Mouse (Mus musculus) fat pad, adult 2 months (tissue): ENCODE measurements around the gene Zfp536.
"Not testable (repeated sequence)": the region's sequence is repeated elsewhere in the genome, so short reads cannot be mapped to it uniquely, and the experiment has no call there.

ENCODE experiments used
- DNase-seq: peaks from one replicate; pipeline ENCODE4 v3.0.0-alpha.2; 2011; ENCODE audit warnings: low read depth, low spot score; ENCODE audit errors: extremely low read depth

The Zfp536 gene

DNA sequence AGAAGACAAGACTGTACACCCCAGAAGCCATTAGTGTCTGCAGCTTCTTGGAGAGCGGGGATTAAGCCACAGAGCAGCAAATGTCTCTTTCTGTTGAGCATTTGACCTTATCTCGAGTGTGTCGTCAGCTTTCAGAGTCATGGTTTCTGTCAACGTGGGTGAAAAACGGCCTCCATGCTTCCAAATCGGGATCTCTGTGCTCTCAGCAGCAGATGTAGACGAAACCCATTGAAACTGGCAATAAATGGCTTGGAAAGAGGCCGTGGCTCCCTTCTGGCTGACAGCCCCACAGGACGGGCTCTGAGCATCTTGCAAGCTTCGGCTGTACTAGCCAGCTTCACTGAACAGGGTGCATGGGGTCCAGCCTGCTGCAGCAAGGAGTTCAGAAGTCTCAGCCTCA is 159.1 kb downstream of the Zfp536 start:
- no peak for DNase-seq

DNA sequence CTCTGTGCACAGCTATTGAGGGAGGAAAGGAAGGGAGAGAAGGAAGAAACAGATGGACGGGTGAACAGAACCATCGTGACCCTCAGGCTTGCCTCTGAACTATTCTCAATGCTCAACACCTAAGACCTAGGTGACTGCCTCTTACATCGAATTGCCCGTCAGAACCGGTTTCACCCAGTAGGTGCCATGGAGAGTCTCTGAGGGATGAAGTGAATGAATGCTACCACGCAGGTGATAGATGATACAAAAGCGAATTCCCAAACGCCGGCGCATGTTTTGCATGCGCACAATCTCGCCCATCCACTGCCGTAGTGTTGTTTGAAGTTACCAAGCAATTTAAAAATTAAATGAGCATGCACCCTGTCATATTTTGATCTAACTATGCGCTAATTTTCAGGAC is 164.9 kb downstream of the Zfp536 start:
- no peak for DNase-seq

DNA sequence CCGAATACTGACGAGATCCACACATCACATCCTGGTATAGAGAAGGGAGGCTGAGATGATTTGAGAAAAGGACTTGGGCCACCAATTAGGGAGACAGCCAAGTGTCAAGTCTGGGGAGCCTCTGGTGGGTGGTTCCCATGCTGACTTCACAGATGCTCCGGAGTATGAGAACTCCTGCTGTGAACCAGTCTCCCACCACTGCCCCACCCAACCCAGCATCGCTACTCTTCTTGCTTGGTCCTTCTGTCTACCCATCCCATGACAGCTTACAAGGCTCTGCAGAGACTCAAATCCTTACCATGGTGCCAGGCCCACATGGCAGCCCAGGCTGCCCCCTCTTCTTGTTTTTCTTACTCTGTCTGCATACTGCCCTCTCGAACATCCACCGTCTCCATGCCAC is 165.5 kb downstream of the Zfp536 start:
- no peak for DNase-seq

GRCm38 (mm10) chr7:37606472-37606871 is 167.0 kb downstream of the Zfp536 start:
- DNase-seq = no peak

GRCm38 (mm10) chr7:37603525-37603909 is 169.9 kb downstream of the Zfp536 start:
- not testable (repeated sequence) for DNase-seq

DNA sequence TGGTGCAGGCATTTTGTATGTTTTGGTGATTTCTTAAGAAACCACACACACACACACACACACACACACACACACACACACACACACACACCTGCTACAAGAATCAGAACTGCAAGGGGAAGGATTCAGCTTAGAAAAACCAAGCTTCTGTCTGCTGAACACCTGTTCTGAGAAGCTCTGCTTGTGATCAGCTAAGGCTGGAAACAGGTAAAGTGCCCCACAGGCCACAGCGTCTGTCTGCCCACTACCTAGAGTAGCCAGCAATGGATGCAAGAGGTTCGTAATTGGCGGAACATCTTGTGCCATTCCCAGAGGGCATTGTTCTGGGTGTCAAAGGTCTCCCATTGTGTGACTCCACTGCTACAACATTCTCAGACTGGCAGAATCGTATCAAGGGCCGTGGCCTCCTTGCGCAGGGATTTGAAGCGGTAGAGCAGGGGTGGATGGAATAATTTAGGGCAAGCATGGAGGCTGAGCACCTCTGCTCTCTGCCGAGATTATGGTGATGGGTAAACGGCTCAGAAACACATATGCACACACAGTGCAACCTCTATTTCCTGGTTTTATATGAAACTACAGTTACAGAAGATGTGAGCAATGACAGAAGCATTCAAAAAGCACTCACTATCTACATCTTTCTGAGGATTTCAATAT is 170.4 kb downstream of the Zfp536 start:
- no peak for DNase-seq

- no peak for DNase-seq
These were observed 173.1 kb downstream of the Zfp536 start for GRCm38 (mm10) chr7:37600318-37600717.

GRCm38 (mm10) chr7:37594211-37595030 is 179.0 kb downstream of the Zfp536 start:
- DNase-seq = no peak

DNA sequence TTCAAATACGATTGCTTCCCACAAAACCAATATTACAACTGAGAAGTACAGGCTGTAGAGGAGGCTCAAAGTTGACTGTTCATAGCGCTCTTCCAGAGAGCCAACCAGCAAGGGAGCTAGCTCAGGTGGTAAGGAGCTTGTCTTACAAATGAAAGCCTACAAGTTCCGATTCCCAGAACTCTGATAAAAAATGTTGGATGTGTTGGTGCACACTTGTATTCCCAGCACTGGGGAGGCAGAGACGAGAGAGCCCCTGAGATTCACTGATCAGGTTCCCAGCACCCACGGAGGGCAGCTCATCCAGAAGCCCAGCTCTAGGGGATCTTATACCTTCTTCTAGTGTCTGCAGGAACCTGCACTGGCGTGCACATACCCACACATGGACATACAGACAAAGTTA is 179.9 kb downstream of the Zfp536 start:
- no peak for DNase-seq

DNA sequence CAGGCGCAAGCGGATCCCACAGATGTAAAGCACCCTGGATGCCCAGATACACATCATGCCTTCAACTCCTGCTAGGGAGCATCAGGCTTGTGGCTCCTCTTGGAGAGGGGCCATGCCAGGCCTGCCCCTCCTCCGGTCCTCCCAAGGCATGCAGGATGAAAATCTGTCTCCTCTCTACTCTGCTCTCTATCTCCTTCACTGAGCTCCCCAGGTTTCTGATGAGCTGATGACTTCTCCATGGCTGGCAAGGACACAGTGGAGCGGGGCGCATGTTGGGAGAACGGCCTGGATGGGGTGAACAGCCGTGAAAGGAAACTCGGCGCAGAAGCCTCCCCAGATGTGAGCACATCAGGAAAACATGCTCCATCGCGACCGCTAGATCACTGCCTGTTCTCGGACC is 186.7 kb downstream of the Zfp536 start:
- DNase-seq = no peak

- DNase-seq = no peak
These were observed 192.2 kb downstream of the Zfp536 start for GRCm38 (mm10) chr7:37581262-37581661.

GRCm38 (mm10) chr7:37580554-37580953 is 192.9 kb downstream of the Zfp536 start:
- DNase-seq = no peak

DNA sequence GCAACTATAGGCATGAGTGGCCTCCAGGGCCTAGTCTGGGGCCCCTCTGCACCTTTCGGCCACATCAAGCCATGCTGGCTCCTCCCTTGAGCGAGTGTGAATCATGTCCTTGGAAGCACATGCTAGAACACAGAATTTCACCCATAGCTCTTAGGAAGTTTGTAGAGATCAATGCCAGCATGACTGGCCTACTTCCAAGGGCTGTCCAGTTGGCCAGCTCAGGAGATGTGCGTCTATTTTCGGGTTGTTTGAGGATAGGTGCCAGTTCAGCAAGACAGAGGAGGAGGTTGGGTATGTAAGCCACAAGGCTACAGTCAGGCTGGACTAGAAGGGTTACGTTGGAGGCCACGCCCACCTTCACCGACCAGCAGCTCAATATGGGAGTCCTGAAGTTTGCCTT is 201.4 kb downstream of the Zfp536 start:
- DNase-seq = no peak

GRCm38 (mm10) chr7:37568811-37569500 is 204.5 kb downstream of the Zfp536 start:
- no peak for DNase-seq

- DNase-seq = no peak
These were observed 205.4 kb downstream of the Zfp536 start for GRCm38 (mm10) chr7:37568041-37568440.

DNA sequence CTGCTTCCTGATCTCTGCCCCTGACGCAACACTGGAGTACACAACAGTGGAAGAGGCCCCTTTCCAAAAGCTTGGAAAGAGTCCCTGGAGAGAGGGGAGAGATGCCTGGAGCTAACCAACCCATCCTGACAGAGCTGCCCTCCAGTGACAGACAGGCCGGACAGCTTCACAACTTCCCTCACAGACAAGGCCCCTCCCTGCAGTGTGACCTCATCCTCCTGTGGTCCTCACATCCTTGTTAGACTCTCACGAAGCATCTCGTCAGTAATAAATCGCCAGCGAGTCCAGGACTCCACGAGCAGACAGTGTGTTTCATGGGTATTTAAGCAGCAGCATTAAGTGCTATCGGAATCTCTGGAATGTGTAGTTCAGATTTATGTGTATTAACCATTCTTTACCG is 207.4 kb downstream of the Zfp536 start:
- no peak for DNase-seq

- DNase-seq = no peak
These were observed 208.1 kb downstream of the Zfp536 start for GRCm38 (mm10) chr7:37565371-37565770.

GRCm38 (mm10) chr7:37564644-37565043 is 208.8 kb downstream of the Zfp536 start:
- DNase-seq = no peak

DNA sequence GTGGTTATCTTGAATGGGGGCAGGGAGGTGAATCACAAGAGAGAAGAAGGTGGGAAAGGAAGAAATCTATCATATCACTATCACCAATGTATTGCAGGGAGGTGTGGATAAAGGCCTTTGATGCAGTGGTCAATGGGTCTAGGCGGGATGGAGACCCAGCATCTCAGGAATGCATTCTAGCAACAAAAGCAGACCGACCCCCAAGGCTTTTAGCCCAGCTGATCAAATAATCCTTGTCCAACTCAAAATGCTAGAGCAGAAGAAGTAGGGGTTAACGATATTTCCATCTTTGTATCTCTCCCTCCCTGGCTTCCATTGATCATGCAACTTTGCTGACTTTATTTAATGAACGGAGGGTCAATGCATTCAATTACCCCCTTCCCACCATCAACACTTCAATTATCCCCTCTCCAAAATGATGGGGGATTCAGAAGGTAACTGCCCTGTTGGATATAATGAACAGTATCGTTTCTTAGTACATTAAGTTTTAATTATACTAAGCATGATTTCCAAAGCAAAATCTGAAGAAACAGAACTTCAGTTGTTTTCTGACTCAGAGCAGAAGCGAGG is 209.5 kb downstream of the Zfp536 start:
- DNase-seq = no peak

DNA sequence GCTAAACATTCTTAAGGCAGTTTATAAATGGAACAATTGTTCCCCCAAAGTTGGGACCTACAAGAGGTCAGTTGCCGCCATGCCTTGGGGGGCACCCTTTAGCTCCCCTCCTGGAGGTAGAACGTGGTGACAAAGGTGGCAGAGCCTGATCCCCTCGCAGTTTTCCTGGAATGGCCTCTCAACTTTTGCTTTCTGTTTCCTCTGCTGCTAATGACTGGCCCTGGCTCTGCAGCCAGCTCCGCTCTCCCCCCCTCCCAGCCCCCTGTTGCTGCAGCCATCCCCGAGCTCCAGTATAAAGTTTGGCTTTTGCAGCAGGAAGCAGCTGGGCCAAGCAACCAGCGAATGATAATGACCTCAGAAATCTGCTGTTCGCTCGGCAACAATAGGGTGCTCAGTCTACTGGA is 210.3 kb downstream of the Zfp536 start:
- DNase-seq = no peak

DNA sequence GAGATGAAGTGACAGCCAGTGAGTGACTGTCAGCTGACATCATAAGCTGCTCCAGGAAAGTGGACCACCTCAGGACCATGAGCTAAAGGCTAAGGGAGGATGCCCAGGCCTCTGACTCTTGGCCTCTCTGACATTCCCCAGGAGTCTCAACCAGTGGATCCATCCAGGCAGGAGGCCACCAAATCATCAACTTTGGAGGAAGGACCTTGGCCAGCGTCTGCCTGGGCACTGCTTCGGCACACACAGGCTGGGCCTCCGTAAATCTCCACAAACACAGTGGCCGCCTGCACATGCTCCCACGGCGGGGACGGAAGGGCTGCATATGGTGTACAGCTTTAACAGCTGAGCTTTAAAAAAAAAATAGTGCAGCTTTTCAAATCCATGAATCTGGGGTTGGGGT is 210.9 kb downstream of the Zfp536 start:
- no peak for DNase-seq

GRCm38 (mm10) chr7:37560581-37560980 is 212.9 kb downstream of the Zfp536 start:
- DNase-seq = no peak
